Mouse (Mus musculus): ENCODE data around the gene Nbr1. TPM values are rescaled to one million over a fixed set of nuclear protein-coding genes. Genes with fewer than 3 reads are reported as not detected.

Gene Nbr1
- 237 TPM for polyA plus RNA-seq (2014; fragmentation: Illumina TruSeq; extraction: RNeasy Lipid Tissue Mini Kit (QIAGEN cat#74804); ENCODE audit: low read depth, low replicate concordance)

GRCm38 (mm10) chr11:101551751-101552475 lies at the start of gene Nbr1, which contains the start of gene Brca1:
Gene Nbr1 (plus strand): TSS chr11:101552149.
Gene Brca1 (minus strand): TSS chr11:101551955.

DNA sequence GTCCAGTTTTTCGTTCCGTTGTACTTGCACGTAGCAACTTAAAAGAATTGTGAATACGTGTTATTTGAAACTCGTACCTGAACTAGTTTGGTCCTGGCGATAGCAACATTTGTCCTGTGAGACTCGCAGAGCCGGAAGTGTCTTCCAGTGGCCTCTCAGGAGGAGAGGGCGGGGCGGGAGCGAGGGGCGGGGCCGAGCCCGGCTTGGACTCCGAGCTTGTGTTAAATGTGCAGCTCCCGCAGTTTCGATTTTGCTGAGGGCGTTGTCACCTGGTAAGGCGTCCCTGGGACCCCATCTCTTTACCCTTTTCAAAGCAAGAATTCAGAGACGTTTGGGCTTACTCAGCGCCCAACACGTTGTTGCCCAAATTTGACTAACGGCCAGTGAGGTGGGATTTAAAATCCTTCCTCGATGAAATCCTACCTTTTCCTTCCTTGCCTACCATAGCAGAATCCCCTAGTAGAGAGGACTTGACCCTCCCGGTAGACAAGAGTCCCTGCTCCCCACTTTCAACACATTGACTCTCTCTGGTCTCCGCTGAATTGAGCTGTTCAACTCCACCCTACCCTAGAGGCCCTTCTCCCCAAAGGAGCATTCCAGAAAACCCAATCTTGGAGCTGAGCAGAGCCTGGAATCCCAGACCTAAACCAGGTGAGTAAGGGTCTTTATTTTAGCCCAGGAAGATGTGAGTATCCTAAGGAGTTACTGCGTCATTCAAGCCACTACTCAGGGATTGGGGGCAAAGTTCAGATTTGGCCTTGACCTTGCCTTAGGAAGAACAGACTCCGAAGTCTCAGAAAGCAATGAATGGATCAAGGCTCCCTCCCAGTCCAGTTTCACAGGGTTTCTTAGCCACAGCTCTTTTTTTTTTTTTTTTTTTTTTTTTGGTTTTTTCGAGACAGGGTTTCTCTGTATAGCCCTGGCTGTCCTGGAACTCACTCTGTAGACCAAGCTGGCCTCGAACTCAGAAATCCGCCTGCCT lies 30.4 kb downstream of the Nbr1 start, which contains the start of gene Tmem106a:
Gene Tmem106a (plus strand): TSS at position 189 of the 982 bp plus-strand sequence.

GRCm38 (mm10) chr11:101599156-101599555 lies 47.2 kb downstream of the Nbr1 start, which contains the start of gene Gm11634:
Gene Gm11634 (minus strand): TSS chr11:101599256.

GRCm38 (mm10) chr11:101626995-101627856 lies 75.3 kb downstream of the Nbr1 start, which contains the start of gene Rdm1:
Gene Rdm1 (plus strand): TSS chr11:101627195.

Other genes starting within 250 kb of the Nbr1 start
- 138 TPM for gene Becn1, start 249.9 kb upstream of the Nbr1 start, polyA plus RNA-seq (2014; fragmentation: Illumina TruSeq; extraction: RNeasy Lipid Tissue Mini Kit (QIAGEN cat#74804); ENCODE audit: low read depth, low replicate concordance)
- 161 TPM for gene Psme3, start 235.9 kb upstream of the Nbr1 start, polyA plus RNA-seq (2014; fragmentation: Illumina TruSeq; extraction: RNeasy Lipid Tissue Mini Kit (QIAGEN cat#74804); ENCODE audit: low read depth, low replicate concordance)
- gene Aoc2, start 227.1 kb upstream of the Nbr1 start, polyA plus RNA-seq (2014; fragmentation: Illumina TruSeq; extraction: RNeasy Lipid Tissue Mini Kit (QIAGEN cat#74804); ENCODE audit: low read depth, low replicate concordance) = 0.38 TPM
- gene Aoc3, start 221.5 kb upstream of the Nbr1 start, polyA plus RNA-seq (2014; fragmentation: Illumina TruSeq; extraction: RNeasy Lipid Tissue Mini Kit (QIAGEN cat#74804); ENCODE audit: low read depth, low replicate concordance) = 15.5 TPM
- not detected for gene G6pc, start 184.6 kb upstream of the Nbr1 start, polyA plus RNA-seq (2014; fragmentation: Illumina TruSeq; extraction: RNeasy Lipid Tissue Mini Kit (QIAGEN cat#74804); ENCODE audit: low read depth, low replicate concordance)
- 5.4 TPM for gene Aarsd1, start 134.5 kb upstream of the Nbr1 start, polyA plus RNA-seq (2014; fragmentation: Illumina TruSeq; extraction: RNeasy Lipid Tissue Mini Kit (QIAGEN cat#74804); ENCODE audit: low read depth, low replicate concordance)
- not detected for gene Gm27029, start 127.4 kb upstream of the Nbr1 start, polyA plus RNA-seq (2014; fragmentation: Illumina TruSeq; extraction: RNeasy Lipid Tissue Mini Kit (QIAGEN cat#74804); ENCODE audit: low read depth, low replicate concordance)
- 3.9 TPM for gene Rundc1, start 127.1 kb upstream of the Nbr1 start, polyA plus RNA-seq (2014; fragmentation: Illumina TruSeq; extraction: RNeasy Lipid Tissue Mini Kit (QIAGEN cat#74804); ENCODE audit: low read depth, low replicate concordance)
- 4.9 TPM for gene Ptges3l, start 126.8 kb upstream of the Nbr1 start, polyA plus RNA-seq (2014; fragmentation: Illumina TruSeq; extraction: RNeasy Lipid Tissue Mini Kit (QIAGEN cat#74804); ENCODE audit: low read depth, low replicate concordance)
- 57.4 TPM for gene Rpl27, start 109.9 kb upstream of the Nbr1 start, polyA plus RNA-seq (2014; fragmentation: Illumina TruSeq; extraction: RNeasy Lipid Tissue Mini Kit (QIAGEN cat#74804); ENCODE audit: low read depth, low replicate concordance)
- gene Ifi35, start 103.7 kb upstream of the Nbr1 start, polyA plus RNA-seq (2014; fragmentation: Illumina TruSeq; extraction: RNeasy Lipid Tissue Mini Kit (QIAGEN cat#74804); ENCODE audit: low read depth, low replicate concordance) = 2.3 TPM
- gene Rnd2, start 87.2 kb upstream of the Nbr1 start, polyA plus RNA-seq (2014; fragmentation: Illumina TruSeq; extraction: RNeasy Lipid Tissue Mini Kit (QIAGEN cat#74804); ENCODE audit: low read depth, low replicate concordance) = 3.3 TPM
- gene Vat1, start 85.9 kb upstream of the Nbr1 start, polyA plus RNA-seq (2014; fragmentation: Illumina TruSeq; extraction: RNeasy Lipid Tissue Mini Kit (QIAGEN cat#74804); ENCODE audit: low read depth, low replicate concordance) = 1.4 TPM
- 5.3 TPM for gene Brca1, start 194 bp upstream of the Nbr1 start, polyA plus RNA-seq (2014; fragmentation: Illumina TruSeq; extraction: RNeasy Lipid Tissue Mini Kit (QIAGEN cat#74804); ENCODE audit: low read depth, low replicate concordance)
- gene Tmem106a, start 30.1 kb downstream of the Nbr1 start, polyA plus RNA-seq (2014; fragmentation: Illumina TruSeq; extraction: RNeasy Lipid Tissue Mini Kit (QIAGEN cat#74804); ENCODE audit: low read depth, low replicate concordance) = 18.5 TPM
- gene Gm11634, start 47.1 kb downstream of the Nbr1 start, polyA plus RNA-seq (2014; fragmentation: Illumina TruSeq; extraction: RNeasy Lipid Tissue Mini Kit (QIAGEN cat#74804); ENCODE audit: low read depth, low replicate concordance) = not detected
- gene Rdm1, start 75.0 kb downstream of the Nbr1 start, polyA plus RNA-seq (2014; fragmentation: Illumina TruSeq; extraction: RNeasy Lipid Tissue Mini Kit (QIAGEN cat#74804); ENCODE audit: low read depth, low replicate concordance) = 0.47 TPM
- gene Arl4d, start 113.4 kb downstream of the Nbr1 start, polyA plus RNA-seq (2014; fragmentation: Illumina TruSeq; extraction: RNeasy Lipid Tissue Mini Kit (QIAGEN cat#74804); ENCODE audit: low read depth, low replicate concordance) = 3.4 TPM
- gene Dhx8, start 180.8 kb downstream of the Nbr1 start, polyA plus RNA-seq (2014; fragmentation: Illumina TruSeq; extraction: RNeasy Lipid Tissue Mini Kit (QIAGEN cat#74804); ENCODE audit: low read depth, low replicate concordance) = 18.9 TPM
- gene Etv4, start 233.2 kb downstream of the Nbr1 start, polyA plus RNA-seq (2014; fragmentation: Illumina TruSeq; extraction: RNeasy Lipid Tissue Mini Kit (QIAGEN cat#74804); ENCODE audit: low read depth, low replicate concordance) = 0.50 TPM

Measured in sigmoid colon, adult 10 weeks (tissue).